Mouse (Mus musculus) C2C12 (cell line): ENCODE data around the gene Sdc3. TPM values are rescaled to one million over a fixed set of nuclear protein-coding genes. Genes with fewer than 3 reads are reported as not detected.

Experiments
- H3K27me3 ChIP-seq: one replicate; pipeline ENCODE4 v1.6.1; 2011; ENCODE audit not compliant: control insufficient read depth, insufficient read depth, insufficient read length
- H3K36me3 ChIP-seq: one replicate; pipeline ENCODE4 v1.6.1; 2011; ENCODE audit not compliant: control insufficient read depth, insufficient read depth
- H3K4me3 ChIP-seq: one replicate; pipeline ENCODE4 v1.5.1; 2011; ENCODE audit warnings: mild to moderate bottlenecking, control low read depth; ENCODE audit not compliant: poor library complexity, insufficient read depth, severe bottlenecking
- H3K79me2 ChIP-seq: one replicate; pipeline ENCODE4 v1.6.1; 2011; ENCODE audit not compliant: control insufficient read depth, insufficient read depth
- H3K79me3 ChIP-seq: one replicate; pipeline ENCODE4 v1.6.1; 2011; ENCODE audit warnings: low read depth, control low read depth
- H3ac ChIP-seq: one replicate; pipeline ENCODE3; 2011; ENCODE audit warnings: low read depth; ENCODE audit not compliant: control insufficient read depth, insufficient read length
- CEBPB ChIP-seq: IDR thresholded peaks from one replicate; pipeline ENCODE4 v1.6.1; 2011; ENCODE audit warnings: low read depth, mild to moderate bottlenecking, control low read depth, moderate library complexity
- CTCF ChIP-seq: IDR thresholded peaks from one replicate; pipeline ENCODE4 v1.5.1; 2011; ENCODE audit not compliant: control insufficient read depth, insufficient read depth, insufficient read length
- FOSL1 ChIP-seq: IDR thresholded peaks from one replicate; pipeline ENCODE4 v1.8.0; 2011; ENCODE audit warnings: mild to moderate bottlenecking, low read length; ENCODE audit not compliant: poor library complexity, insufficient read depth, severe bottlenecking
- MAX ChIP-seq: IDR thresholded peaks from one replicate; pipeline ENCODE4 v1.6.1; 2011; ENCODE audit warnings: mild to moderate bottlenecking, control low read depth
- MYOD1 ChIP-seq: IDR thresholded peaks from one replicate; pipeline ENCODE4 v1.6.1; 2011; ENCODE audit warnings: low read depth; ENCODE audit not compliant: control insufficient read depth, insufficient read length
- MYOG ChIP-seq: IDR thresholded peaks from one replicate; pipeline ENCODE4 v1.6.1; 2011; ENCODE audit not compliant: control insufficient read depth, insufficient read length; ENCODE audit errors: extremely low read depth
- USF1 ChIP-seq: IDR thresholded peaks from one replicate; pipeline ENCODE4 v1.6.1; 2011; ENCODE audit warnings: low read depth, mild to moderate bottlenecking, control low read depth, moderate library complexity
- polyA plus RNA-seq: library from polyadenylated mRNA; unstranded; fragments of >200 nt; fragmentation: generic; extraction: Trizol; gene quantifications from one replicate; pipeline ENCODE4 v1.2.1, GENCODE M21; 2012; ENCODE audit warnings: missing spikeins

The Sdc3 gene
- polyA plus RNA-seq, 1 experiment = 63.6 TPM

- no peaks in the 10 kb centered on the region for H3K79me3 ChIP-seq
- H3ac ChIP-seq = no peak overlapping the region
- H3K4me3 ChIP-seq = no peak overlapping the region
- no peaks in the 10 kb centered on the region for H3K36me3 ChIP-seq
- no peaks in the 10 kb centered on the region for H3K79me2 ChIP-seq
- peaks cover 3% of the 10 kb centered on the region for H3K27me3 ChIP-seq
- no peak for TF ChIP-seq MYOG
Observed at GRCm38 (mm10) chr4:130865460-130865859, 73.1 kb downstream of the Sdc3 start.

GRCm38 (mm10) chr4:130865901-130866371 is 73.6 kb downstream of the Sdc3 start:
- H3K79me2 ChIP-seq = no peaks in the 10 kb centered on the region
- H3K36me3 ChIP-seq = no peaks in the 10 kb centered on the region
- no peak overlapping the region for H3ac ChIP-seq
- no peak for TF ChIP-seq FOSL1
- no peak for TF ChIP-seq MYOD1
- no peak overlapping the region for H3K4me3 ChIP-seq
- H3K79me3 ChIP-seq = no peaks in the 10 kb centered on the region
- H3K27me3 ChIP-seq = peaks cover 3% of the 10 kb centered on the region

- no peaks in the 10 kb centered on the region for H3K79me2 ChIP-seq
- H3K4me3 ChIP-seq = no peak overlapping the region
- H3K36me3 ChIP-seq = no peaks in the 10 kb centered on the region
- TF ChIP-seq MAX (no peak), USF1 (peak; percentile 71)
- H3K27me3 ChIP-seq = peaks cover 3% of the 10 kb centered on the region
- H3ac ChIP-seq = no peak overlapping the region
- H3K79me3 ChIP-seq = no peaks in the 10 kb centered on the region
Observed at GRCm38 (mm10) chr4:130867940-130868339, 75.6 kb downstream of the Sdc3 start.

GRCm38 (mm10) chr4:130868803-130869202 is 76.5 kb downstream of the Sdc3 start:
- TF ChIP-seq USF1 (no peak), MAX (no peak), MYOD1 (no peak), MYOG (no peak), CTCF (no peak), CEBPB (no peak), FOSL1 (no peak)
- Histone ChIP-seq H3K27me3 (peaks cover 3% of the 10 kb centered on the region), H3ac (no peak overlapping the region), H3K79me2 (no peaks in the 10 kb centered on the region), H3K36me3 (no peaks in the 10 kb centered on the region), H3K79me3 (no peaks in the 10 kb centered on the region), H3K4me3 (no peak overlapping the region)

GRCm38 (mm10) chr4:130872414-130872813 is 80.1 kb downstream of the Sdc3 start:
- TF ChIP-seq FOSL1 (no peak), MYOG (no peak), MAX (no peak), CEBPB (no peak), CTCF (no peak), USF1 (no peak), MYOD1 (no peak)
- Histone ChIP-seq H3K79me2 (no peaks in the 10 kb centered on the region), H3K27me3 (peaks cover 3% of the 10 kb centered on the region), H3K4me3 (no peak overlapping the region), H3K79me3 (no peaks in the 10 kb centered on the region), H3ac (no peak overlapping the region), H3K36me3 (no peaks in the 10 kb centered on the region)

- Histone ChIP-seq H3ac (no peak overlapping the region), H3K27me3 (no peaks in the 10 kb centered on the region), H3K36me3 (no peaks in the 10 kb centered on the region), H3K4me3 (no peak overlapping the region), H3K79me2 (no peaks in the 10 kb centered on the region), H3K79me3 (no peaks in the 10 kb centered on the region)
- no peak for TF ChIP-seq CTCF
- TF ChIP-seq CEBPB = no peak
- no peak for TF ChIP-seq MYOG
- no peak for TF ChIP-seq FOSL1
- TF ChIP-seq USF1 = no peak
- TF ChIP-seq MAX = no peak
- TF ChIP-seq MYOD1 = no peak
Observed at GRCm38 (mm10) chr4:130873440-130873839, 81.1 kb downstream of the Sdc3 start.

- TF ChIP-seq USF1 (no peak), MYOG (no peak), FOSL1 (no peak), MAX (no peak), MYOD1 (no peak), CEBPB (no peak), CTCF (no peak)
Observed at GRCm38 (mm10) chr4:130874601-130875000, 82.3 kb downstream of the Sdc3 start.

More at GRCm38 (mm10) chr4:130874601-130875000, 82.3 kb downstream of the Sdc3 start:
- Histone ChIP-seq H3K79me2 (no peaks in the 10 kb centered on the region), H3K4me3 (no peak overlapping the region), H3K79me3 (no peaks in the 10 kb centered on the region), H3K27me3 (no peaks in the 10 kb centered on the region), H3ac (no peak overlapping the region), H3K36me3 (no peaks in the 10 kb centered on the region)

Other genes with a start within 250 kb of the Sdc3 start
- gene Nkain1, start 218.4 kb upstream of the Sdc3 start, polyA plus RNA-seq = 36.9 TPM
- 26.2 TPM for gene Pum1, start 129.2 kb upstream of the Sdc3 start, polyA plus RNA-seq
- gene Laptm5, start 120.6 kb downstream of the Sdc3 start, polyA plus RNA-seq = 0.08 TPM
- gene Matn1, start 151.8 kb downstream of the Sdc3 start, polyA plus RNA-seq = not detected